Mouse (Mus musculus): ENCODE results near the gene Slc24a3. TPM values are rescaled to one million over a fixed set of nuclear protein-coding genes. Genes with fewer than 3 reads are reported as not detected.

Slc24a3 gene
- polyA plus RNA-seq (2014; fragmentation: Illumina TruSeq; extraction: RNeasy Lipid Tissue Mini Kit (QIAGEN cat#74804)), result 13.7 TPM

DNA sequence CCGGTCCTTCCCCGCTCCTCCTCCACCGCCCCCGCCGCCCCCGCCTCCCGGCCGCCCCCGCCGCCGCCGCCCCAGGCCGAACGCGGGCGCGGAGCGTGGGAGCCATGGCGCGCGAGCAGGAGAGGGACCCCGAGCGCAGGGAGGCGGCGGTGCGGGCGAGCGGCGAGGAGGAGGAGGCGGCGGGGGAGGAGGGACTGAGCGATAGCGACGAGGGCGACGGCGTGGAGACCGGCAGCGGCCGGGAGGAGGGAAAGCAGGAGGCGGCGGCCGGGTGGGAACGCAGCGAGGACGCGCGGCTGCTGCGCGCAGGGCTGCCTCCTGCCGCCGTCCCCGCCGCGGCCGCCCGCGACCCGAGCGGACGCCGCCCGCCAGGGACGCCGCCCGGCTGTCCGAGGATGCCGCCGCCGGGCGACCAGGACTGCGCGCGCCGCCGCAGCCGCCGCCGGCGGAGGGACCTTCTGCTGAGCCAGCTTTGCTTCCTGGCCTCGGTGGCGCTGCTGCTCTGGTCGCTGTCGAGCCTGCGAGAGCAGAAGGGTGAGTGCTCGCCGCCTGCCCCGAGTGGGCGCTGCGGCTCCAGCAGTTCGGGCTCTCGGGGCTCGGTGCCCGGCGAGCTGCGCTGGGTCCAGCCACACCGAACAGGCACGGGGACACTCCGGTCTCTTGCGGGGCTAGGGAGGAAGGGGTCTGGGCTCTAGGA, at the start of gene Slc24a3:
Gene Slc24a3 (plus strand): TSS at position 91 of the 697 bp plus-strand sequence.

DNA sequence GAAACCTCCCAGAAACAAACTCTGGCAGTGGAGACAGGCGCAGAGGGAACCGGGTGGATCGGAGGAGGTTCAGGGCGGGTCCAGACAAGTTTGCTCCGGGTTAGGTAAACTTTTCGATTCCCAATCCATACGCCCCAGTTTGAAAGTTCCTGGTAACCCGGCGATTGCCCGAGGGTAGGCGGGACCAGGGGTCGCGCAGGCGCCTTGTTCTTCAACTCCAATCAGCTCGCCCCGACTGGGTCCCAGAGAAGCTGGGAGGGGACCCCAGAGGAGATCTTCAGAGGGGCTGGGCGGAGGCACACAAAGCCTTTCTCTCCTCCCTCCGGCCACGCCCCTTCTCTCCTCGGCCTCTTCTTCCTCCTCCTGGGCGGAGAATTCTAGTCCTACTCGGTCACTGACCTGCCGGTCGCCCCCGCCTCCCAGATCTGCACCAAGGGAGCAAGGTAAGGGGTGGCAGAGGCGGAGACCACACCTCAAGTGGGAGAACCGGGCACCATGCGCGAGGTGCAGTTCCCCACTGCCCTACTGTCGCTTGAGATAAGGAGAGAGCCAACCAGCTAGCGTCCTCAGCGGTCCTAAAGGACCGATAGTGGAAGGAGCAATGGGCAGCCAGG, 507.7 kb downstream of the Slc24a3 start, which contains the start of gene Rin2:
Gene Rin2 (plus strand): TSS at position 74 of the 614 bp plus-strand sequence.

